Mouse (Mus musculus) brain, adult 2 months (tissue): ENCODE results near the gene Itgb1bp1.

Experiments
- DNase-seq: peaks from one replicate; pipeline ENCODE4 v3.0.0; 2011; ENCODE audit warnings: low read depth, low spot score

Gene Itgb1bp1

DNA sequence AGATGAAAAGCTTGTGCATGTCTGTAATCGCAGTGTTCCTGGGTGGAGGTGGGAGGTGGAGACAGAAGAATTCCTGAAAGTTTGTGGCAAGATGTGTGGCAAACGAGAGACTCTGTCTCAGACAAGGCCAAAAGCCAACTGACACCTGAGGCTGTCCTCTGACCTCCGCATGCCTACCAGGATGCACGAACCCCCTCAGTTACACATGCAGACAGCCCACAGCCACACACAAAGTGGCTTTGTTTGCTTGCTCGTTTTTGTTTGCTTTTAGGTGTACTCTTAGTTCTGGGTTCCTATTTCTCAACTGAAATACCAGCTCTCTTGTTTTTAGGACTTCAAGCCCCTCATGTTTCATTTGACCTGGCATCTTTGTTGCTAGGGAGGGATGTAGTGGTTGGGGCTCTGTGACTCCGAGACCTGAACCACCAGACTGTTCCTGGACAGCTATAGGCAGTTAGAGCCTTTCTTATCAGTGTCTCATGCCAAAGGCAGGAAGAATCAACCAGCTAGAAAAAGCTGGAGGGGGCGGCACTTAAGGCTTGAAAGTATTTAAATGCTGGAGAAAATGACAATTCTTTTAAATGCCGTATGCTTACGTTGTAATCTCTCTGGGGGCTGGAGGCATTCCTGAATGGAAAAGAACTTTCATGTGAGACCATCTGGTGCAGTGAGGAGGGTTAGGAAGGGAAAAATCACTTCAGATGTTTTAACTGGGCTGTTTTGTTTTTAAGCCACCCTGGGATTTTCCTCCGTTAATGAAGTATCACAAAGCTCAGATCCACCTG is 84.4 kb downstream of the Itgb1bp1 start:
- DNase-seq = peak; percentile 67

DNA sequence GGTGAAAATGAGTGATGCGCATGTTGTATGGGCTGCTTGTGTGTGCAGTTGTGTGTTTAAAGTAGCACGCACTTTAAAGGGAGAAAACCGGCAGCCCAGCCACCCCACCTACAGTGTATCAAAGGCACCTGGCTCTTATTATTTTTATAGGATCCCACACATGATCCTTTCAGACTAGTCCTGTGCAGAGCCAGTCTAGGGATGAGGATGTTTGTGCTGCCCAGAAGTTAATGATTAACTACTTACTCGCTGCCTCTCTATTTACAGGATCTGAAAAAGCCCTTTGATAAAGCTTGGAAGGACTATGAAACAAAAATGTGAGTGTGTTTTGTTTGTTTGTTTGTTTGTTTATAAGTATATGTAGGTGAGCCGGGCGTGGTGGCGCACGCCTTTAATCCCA is 85.5 kb downstream of the Itgb1bp1 start:
- DNase-seq = no peak

DNA sequence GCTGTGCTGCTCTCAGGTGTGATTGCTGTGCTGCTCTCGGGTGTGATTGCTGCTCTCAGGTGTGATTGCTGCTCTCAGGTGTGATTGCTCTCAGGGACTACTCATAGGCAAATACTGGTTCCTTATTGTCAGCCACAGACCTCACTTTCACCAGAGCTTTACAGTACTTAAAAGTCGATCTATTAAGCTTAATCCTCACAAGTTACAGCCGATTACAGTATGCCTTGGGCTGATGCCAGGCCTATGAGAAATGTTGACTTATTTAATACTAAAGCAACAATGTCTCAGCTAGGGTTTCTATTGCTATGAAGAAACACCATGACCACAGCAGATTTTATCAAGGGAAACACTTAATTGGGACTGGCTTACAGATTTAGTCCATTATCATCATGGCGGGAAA is 89.7 kb downstream of the Itgb1bp1 start:
- DNase-seq = no peak

DNA sequence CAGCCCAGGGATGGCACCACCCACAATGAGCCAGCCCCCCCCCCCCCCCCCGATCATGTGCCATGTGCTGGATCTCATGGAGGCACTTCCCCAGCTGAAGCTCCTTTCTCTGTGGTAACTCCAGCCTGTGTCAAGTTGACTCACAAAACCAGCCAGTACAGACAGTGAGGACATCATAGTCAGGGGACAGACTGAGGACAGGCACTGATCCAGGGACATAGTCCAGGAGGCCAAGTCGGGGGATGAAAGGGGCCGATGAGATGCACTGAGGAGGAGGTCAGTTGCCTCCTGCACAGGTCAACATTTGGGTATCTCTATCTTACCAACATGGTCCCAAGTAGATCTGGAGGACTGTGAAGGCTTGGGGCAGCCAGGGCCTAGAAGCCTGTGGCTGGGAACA is 90.6 kb downstream of the Itgb1bp1 start:
- DNase-seq = no peak

DNA sequence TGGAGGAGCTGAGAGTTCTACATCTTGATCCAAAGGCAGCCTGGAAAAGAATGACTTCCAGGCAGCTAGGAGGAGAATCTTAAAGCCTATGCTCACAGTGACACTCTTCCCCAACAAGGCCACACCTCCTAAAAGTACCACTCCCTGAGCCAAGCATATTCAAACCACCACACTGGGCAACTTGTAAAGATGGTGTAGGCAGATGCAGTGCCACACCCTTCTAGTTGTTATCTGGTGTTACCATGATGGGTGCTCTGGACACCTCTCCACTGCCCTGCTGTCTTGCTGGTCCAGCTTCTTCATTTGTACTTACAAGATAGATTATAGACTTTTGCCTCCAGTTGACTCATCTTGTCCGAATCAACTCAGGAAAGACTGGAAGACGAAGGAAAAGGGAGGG is 94.5 kb downstream of the Itgb1bp1 start:
- DNase-seq = no peak
